Mouse (Mus musculus) hindbrain, embryonic 16.5 days (tissue): ENCODE measurements around the gene Plekhs1. TPM values are rescaled to one million over a fixed set of nuclear protein-coding genes. Genes with fewer than 3 reads are reported as not detected.

Source experiments
- ATAC-seq: fragments of 200-750 bp; cut with Nextera tagmentation; 2 replicates; pipeline ENCODE4 v1.8.0; 2017; ENCODE audit warnings: moderate TSS enrichment, moderate library complexity
- H3K27ac ChIP-seq: fragments of 300-500 bp; sonication (generic); 2 replicates; pipeline ENCODE4 v1.5.1; 2014; ENCODE audit warnings: low read depth, mild to moderate bottlenecking, control low read depth, low read length, moderate library complexity
- H3K27me3 ChIP-seq: fragments of 300-500 bp; sonication (generic); replicated peaks from 2 replicates; pipeline ENCODE4 v1.6.1; 2014; ENCODE audit warnings: low read length; ENCODE audit not compliant: control insufficient read depth, insufficient read depth
- H3K36me3 ChIP-seq: fragments of 300-500 bp; sonication (generic); 2 replicates; pipeline ENCODE4 v1.6.1; 2014; ENCODE audit warnings: mild to moderate bottlenecking, low read length, moderate library complexity, mixed read lengths; ENCODE audit not compliant: control insufficient read depth, insufficient read depth
- H3K4me1 ChIP-seq: fragments of 300-500 bp; sonication (generic); 2 replicates; pipeline ENCODE4 v1.6.1; 2014; ENCODE audit warnings: low read depth, low read length; ENCODE audit not compliant: control insufficient read depth, insufficient read depth
- H3K4me2 ChIP-seq: fragments of 300-500 bp; sonication (generic); 2 replicates; pipeline ENCODE4 v1.6.1; 2014; ENCODE audit warnings: mild to moderate bottlenecking, low read length, control low read depth, moderate library complexity
- H3K4me3 ChIP-seq: fragments of 300-500 bp; sonication (generic); 2 replicates; pipeline ENCODE4 v1.5.1; 2014; ENCODE audit warnings: mild to moderate bottlenecking, low read length, control low read depth, moderate library complexity
- H3K9ac ChIP-seq: fragments of 300-500 bp; sonication (generic); 2 replicates; pipeline ENCODE4 v1.6.1; 2014; ENCODE audit warnings: low read depth, mild to moderate bottlenecking, control low read depth, low read length, moderate library complexity
- H3K9me3 ChIP-seq: fragments of 300-500 bp; sonication (generic); 2 replicates; pipeline ENCODE4 v1.6.1; 2014; ENCODE audit warnings: mild to moderate bottlenecking, low read length, moderate library complexity; ENCODE audit not compliant: control insufficient read depth
- WGBS: fragments of 180-500 bp; shearing (Covaris S2); extraction: QIAGEN DNeasy Blood & Tissue Kit; methylation state at CpG from one replicate; pipeline ENCODE4 v1.1.7; 2014; 5-methylcytosine and 5-hydroxymethylcytosine counted together
- polyA plus RNA-seq: library from polyadenylated mRNA; unstranded; fragments of >200 nt; fragmentation: Nextera tagmentation; extraction: Ambion mirVana; gene quantifications from 2 replicates; pipeline ENCODE4 v1.2.1, GENCODE M21; 2015

Plekhs1 gene
- polyA plus RNA-seq: 0.22 and 0.25 TPM in 2 replicates

DNA sequence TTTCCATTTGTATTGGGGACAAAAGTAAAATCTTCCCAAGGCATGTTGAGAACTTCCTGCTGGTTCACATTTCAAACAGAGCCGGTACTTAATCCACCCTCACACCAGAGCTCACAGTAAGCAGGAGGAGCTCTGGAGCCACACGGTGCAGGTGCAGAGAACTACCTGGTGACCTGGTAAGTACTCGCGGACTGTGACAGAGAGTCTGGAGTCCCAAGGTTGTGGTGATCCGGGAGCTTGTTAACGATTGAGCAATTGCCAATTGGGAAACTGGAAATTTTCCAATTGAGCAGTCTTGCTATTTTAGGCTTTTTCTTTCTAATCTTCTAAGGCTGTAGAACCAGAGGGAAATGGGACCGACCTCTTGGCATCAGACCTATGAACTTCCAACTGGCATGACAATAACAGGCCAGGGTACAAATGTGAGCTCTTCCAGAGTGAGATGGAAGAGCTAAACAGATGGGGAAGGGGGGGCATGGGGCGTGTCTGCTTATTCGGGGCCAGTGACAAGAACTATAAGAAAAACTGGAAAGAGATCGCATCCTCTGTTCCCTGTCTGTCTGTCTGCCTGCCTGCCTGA lies at the start of gene Plekhs1:
Gene Plekhs1 (plus strand): TSS at position 119 of the 580 bp plus-strand sequence.
- WGBS: 56% methylated on average over 10 of the region's 10 CpGs
- ATAC-seq: no peak
- no peaks in the 10 kb centered on the region for H3K27me3 ChIP-seq
- no peaks in the 10 kb centered on the region for H3K9me3 ChIP-seq
- no peak within 1 kb of the TSS for H3K4me2 ChIP-seq
- H3K4me3 ChIP-seq: no peak within 1 kb of the TSS
- H3K9ac ChIP-seq: no peak within 1 kb of the TSS
- H3K27ac ChIP-seq: no peak within 1 kb of the TSS
- peaks cover 2% of the 10 kb centered on the region; the same call in 1 of the 2 replicates for H3K4me1 ChIP-seq
- no peaks in the 10 kb centered on the region for H3K36me3 ChIP-seq

DNA sequence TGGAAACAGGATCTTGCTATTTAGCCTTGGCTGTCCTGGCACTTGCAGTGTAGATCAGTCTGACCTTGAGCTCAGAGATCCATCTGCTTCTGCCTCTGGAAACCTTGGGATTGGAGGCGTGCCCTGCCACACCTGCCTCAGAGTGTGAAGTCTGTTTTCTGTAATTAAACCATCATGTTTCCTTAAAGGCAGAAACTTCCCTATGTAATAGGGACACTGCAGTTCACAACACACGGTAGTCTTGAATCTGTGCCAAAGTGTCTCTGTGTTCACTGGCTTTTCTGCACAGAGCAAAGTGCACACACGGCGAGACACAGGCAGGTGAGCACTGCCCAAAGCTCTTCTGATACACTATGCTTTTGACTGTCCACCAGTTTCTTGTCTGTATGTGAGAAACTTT lies 43.0 kb upstream of the Plekhs1 start:
- 83% methylated on average over 4 of the region's 4 CpGs for WGBS
- Histone ChIP-seq H3K27ac (no peak overlapping the region), H3K4me3 (no peak overlapping the region), H3K9ac (no peak overlapping the region), H3K9me3 (no peaks in the 10 kb centered on the region), H3K27me3 (no peaks in the 10 kb centered on the region), H3K4me1 (peaks cover 3% of the 10 kb centered on the region), H3K4me2 (no peak overlapping the region), H3K36me3 (no peaks in the 10 kb centered on the region)
- ATAC-seq: no peak

DNA sequence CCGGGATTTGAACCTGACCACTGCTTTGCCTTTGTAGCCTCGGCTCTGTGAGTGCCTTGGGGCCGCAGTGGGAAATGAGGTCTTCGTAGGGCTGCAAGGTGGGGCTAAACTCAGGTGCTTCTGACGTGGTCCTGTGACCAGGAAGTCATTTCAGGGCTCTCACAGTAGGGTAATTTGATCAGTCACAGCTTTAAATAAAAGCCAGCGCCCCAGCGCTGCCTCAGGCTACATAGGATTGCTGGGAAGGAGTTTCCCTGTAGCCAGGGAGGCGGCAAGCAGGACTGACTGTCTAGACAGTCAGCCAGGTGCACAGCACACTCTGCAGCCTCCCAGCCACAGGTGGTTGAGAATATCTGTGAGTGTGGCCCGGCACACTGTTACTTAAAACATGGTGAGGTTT lies 42.0 kb upstream of the Plekhs1 start:
- WGBS: 81% methylated on average over 9 of the region's 9 CpGs
- Histone ChIP-seq H3K9ac (no peak overlapping the region), H3K4me2 (no peak overlapping the region), H3K4me1 (peaks cover 7% of the 10 kb centered on the region), H3K27ac (no peak overlapping the region), H3K9me3 (no peaks in the 10 kb centered on the region), H3K4me3 (no peak overlapping the region), H3K36me3 (no peaks in the 10 kb centered on the region), H3K27me3 (no peaks in the 10 kb centered on the region)
- no peak for ATAC-seq

DNA sequence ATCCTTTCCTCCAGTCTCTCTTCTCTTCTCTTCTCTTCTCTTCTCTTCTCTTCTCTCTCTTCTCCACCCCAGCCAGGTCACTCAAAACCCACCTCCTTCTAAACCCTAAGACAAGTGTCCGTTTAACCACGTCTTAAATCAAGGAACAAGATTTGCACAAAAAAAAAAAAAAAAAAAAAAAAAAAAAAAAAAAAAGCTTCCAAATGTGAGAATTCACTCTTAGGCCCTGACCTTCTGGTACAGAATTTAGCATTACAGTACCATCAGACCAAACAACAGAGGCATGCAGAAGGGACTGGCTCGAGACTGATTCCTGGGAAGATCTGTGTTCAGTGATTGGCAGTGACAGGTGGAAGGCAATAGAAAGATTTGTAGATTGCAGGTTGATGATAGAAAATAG lies 41.1 kb upstream of the Plekhs1 start:
- WGBS: 92% methylated on average over 3 of the region's 3 CpGs

DNA sequence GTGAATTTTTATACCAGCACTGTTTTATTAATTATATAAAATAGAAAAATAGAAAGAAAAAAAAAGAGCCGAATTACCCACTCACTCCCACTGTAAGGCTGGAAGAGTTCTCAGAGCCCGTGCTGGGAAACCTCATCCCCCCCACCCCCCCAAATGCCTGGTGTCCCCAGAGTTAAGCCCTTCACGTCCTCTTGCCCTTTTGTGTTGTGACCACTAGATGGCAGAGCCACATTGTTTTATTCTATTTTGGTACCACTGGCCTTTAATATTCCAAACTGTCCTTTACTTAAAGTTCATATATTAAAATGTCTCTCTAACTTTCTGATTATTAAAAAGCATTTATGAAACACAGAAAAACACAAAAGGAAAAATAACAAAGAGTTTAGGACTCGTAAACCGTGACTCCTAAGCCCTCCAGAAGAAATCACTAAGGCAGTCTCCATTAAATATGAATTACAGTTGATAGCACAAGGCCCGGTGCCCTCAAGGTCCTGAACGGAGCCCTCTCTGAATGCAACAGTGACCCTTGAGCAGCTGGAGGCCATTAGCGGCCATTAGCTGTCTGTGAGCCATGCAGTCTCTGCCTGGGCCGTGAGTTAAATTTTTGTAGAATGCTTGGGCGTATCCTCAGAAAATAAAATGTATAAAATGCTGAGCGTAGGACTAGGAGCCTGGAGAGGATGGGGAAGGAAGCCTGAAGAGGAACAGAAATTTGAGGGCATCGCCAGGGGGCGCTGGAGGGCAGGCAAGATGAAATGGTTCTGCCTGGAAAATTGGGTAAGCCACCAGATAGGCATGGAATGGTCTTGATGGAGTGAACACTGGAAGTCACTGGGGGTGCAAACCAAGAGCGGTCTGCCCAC lies 38.7 kb upstream of the Plekhs1 start:
- Histone ChIP-seq H3K9ac (no peak overlapping the region), H3K4me1 (peaks cover 15% of the 10 kb centered on the region), H3K27me3 (no peaks in the 10 kb centered on the region), H3K36me3 (no peaks in the 10 kb centered on the region), H3K4me2 (no peak overlapping the region), H3K4me3 (no peak overlapping the region), H3K9me3 (no peaks in the 10 kb centered on the region), H3K27ac (no peak overlapping the region)
- peak; percentile 57 for ATAC-seq
- 32% methylated on average over 14 of the region's 14 CpGs for WGBS

More for the DNA sequence above, 41.1 kb upstream of the Plekhs1 start:
- no peak overlapping the region for H3K4me2 ChIP-seq
- H3K4me1 ChIP-seq: peaks cover 7% of the 10 kb centered on the region
- H3K36me3 ChIP-seq: no peaks in the 10 kb centered on the region
- no peaks in the 10 kb centered on the region for H3K9me3 ChIP-seq
- H3K27me3 ChIP-seq: no peaks in the 10 kb centered on the region
- H3K27ac ChIP-seq: no peak overlapping the region
- no peak overlapping the region for H3K4me3 ChIP-seq
- no peak overlapping the region for H3K9ac ChIP-seq
- ATAC-seq: no peak

DNA sequence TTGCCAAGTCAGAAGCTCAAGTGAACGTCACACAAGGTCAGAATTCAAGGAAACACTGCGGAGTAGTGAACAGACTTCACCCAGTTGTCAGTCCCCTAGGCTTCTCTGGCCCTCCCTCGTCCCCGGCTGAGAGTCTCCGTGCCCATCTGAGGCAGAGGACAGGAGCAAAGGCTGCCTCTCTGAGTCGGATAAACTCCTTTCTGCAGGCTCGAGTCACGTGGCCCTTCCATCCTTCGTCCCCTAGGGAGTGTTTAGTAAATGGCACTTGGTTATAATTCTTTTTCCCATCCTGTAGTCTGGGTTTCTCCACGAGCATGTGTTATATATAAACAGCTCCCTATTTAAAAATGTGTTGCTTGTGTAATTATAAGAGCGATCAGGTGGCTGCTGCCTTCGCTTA lies 38.1 kb upstream of the Plekhs1 start:
- H3K4me1 ChIP-seq: peaks cover 15% of the 10 kb centered on the region
- ATAC-seq: peak; percentile 43; the same call in 1 of the 2 replicates
- no peaks in the 10 kb centered on the region for H3K9me3 ChIP-seq
- H3K9ac ChIP-seq: no peak overlapping the region
- no peak overlapping the region for H3K4me3 ChIP-seq
- H3K36me3 ChIP-seq: no peaks in the 10 kb centered on the region
- H3K27me3 ChIP-seq: no peaks in the 10 kb centered on the region
- H3K27ac ChIP-seq: no peak overlapping the region
- H3K4me2 ChIP-seq: 0 out of 2 replicates have a peak overlapping the region, but pooled peaks have one; percentile 10
- 49% methylated on average over 12 of the region's 12 CpGs for WGBS

DNA sequence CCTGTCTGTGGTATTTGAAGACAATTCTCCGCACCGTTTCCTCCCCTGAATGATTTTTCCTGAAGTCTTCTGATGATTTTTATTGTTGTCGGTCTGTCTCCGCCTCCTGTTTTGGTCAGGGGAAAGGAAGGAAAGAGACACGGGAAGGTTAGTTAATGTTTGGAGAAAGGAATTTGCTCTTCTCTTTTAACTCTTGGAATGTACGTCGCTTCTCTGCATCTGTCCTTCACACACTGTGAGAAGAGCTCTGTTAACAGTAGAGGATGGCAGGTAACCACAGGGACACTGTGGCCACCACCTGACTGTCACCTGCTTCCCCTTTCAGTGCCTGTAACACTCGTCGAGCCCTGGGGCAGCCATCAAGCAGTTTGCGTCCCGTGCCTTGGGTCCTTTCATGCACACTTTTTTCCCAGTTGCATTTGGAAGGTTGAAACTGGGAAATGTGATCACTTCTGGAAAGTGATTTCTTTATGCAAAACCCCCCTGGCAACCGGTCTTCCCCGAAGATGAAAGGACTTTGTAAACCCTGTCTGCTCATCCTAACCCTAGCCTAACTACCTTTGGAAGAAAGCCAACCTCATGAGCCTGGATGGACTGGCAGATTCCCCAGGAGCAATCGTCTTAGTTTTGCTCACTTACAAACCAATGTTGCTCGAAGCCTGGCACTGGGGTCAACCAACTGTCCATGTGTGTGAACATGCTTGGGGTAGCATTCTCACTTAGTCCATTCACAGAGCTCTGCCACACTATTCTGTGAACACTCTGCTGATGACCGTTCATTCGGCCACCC lies 36.6 kb upstream of the Plekhs1 start:
- Histone ChIP-seq H3K4me2 (no peak overlapping the region), H3K4me1 (peaks cover 15% of the 10 kb centered on the region), H3K9ac (no peak overlapping the region), H3K36me3 (no peaks in the 10 kb centered on the region), H3K27ac (no peak overlapping the region), H3K27me3 (no peaks in the 10 kb centered on the region), H3K4me3 (no peak overlapping the region), H3K9me3 (no peaks in the 10 kb centered on the region)
- no peak for ATAC-seq
- WGBS: 68% methylated on average over 17 of the region's 17 CpGs

DNA sequence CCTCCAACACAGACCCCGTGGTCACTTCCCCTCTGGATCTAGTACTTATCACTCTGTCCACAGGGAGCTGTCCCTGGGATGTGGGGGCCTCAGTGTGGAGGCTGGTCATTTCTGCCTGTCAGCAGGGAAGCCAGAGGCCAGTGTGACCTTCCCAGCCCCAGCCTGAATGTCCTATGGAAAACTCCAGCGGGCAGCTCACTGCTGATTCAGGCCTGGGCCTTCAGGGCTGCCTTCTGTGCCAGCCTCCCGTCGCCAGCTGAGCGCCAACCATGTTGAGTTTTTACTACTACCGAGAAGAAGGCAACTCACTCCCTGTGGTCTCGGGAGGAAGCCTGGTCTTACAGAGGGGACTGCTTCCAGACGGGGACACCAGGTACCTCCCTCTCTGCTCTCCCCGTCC lies 35.9 kb upstream of the Plekhs1 start:
- no peak overlapping the region for H3K27ac ChIP-seq
- H3K4me1 ChIP-seq: peaks cover 15% of the 10 kb centered on the region
- no peak for ATAC-seq
- H3K9me3 ChIP-seq: no peaks in the 10 kb centered on the region
- H3K4me2 ChIP-seq: no peak overlapping the region
- no peaks in the 10 kb centered on the region for H3K36me3 ChIP-seq
- H3K9ac ChIP-seq: 0 out of 2 replicates have a peak overlapping the region, but pooled peaks have one; percentile 18
- H3K27me3 ChIP-seq: no peaks in the 10 kb centered on the region
- no peak overlapping the region for H3K4me3 ChIP-seq
- 54% methylated on average over 9 of the region's 9 CpGs for WGBS

DNA sequence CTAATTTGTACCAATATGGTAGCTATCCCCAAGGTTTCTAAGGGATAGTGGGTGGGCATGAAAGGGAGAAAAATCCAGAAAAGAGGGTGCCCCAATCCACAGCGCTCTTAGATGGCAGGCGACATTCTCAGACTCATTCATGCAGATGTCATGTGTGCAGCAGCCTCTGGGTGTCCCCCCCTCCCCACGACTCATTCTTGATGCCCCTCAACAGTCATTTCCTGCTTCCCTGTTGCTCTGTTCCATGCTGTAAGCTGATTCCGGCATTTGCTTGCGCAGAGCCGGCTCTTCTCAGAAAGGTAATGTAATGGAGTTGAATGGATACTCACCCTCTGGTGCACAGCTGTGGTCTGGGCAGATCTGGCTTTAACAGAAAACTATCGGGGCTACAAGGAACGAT lies 31.1 kb upstream of the Plekhs1 start:
- H3K36me3 ChIP-seq: no peaks in the 10 kb centered on the region
- H3K4me2 ChIP-seq: no peak overlapping the region
- no peak overlapping the region for H3K9ac ChIP-seq
- WGBS: 73% methylated on average over 8 of the region's 8 CpGs
- H3K9me3 ChIP-seq: no peaks in the 10 kb centered on the region
- H3K27me3 ChIP-seq: no peaks in the 10 kb centered on the region
- H3K27ac ChIP-seq: no peak overlapping the region
- 0 out of 2 replicates have a peak, but pooled peaks cover 8% of the 10 kb centered on the region for H3K4me1 ChIP-seq
- no peak overlapping the region for H3K4me3 ChIP-seq
- ATAC-seq: no peak
